Mouse (Mus musculus) urinary bladder, postnatal 0 days (tissue): ENCODE results near the gene Zfp459. TPM values are rescaled to one million over a fixed set of nuclear protein-coding genes. Genes with fewer than 3 reads are reported as not detected.

Source experiments
- polyA plus RNA-seq: library from polyadenylated mRNA; unstranded; fragments of >200 nt; fragmentation: Nextera tagmentation; extraction: Ambion mirVana; gene quantifications from 2 replicates; pipeline ENCODE4 v1.2.1, GENCODE M21; 2015

Gene Zfp459
- 0.48 and 1.3 TPM in 2 replicates for polyA plus RNA-seq

GRCm38 (mm10) chr13:67421207-67421857 lies at the start of gene Zfp459:
Gene Zfp459, minus strand, starts transcription at chr13:67421418.

DNA sequence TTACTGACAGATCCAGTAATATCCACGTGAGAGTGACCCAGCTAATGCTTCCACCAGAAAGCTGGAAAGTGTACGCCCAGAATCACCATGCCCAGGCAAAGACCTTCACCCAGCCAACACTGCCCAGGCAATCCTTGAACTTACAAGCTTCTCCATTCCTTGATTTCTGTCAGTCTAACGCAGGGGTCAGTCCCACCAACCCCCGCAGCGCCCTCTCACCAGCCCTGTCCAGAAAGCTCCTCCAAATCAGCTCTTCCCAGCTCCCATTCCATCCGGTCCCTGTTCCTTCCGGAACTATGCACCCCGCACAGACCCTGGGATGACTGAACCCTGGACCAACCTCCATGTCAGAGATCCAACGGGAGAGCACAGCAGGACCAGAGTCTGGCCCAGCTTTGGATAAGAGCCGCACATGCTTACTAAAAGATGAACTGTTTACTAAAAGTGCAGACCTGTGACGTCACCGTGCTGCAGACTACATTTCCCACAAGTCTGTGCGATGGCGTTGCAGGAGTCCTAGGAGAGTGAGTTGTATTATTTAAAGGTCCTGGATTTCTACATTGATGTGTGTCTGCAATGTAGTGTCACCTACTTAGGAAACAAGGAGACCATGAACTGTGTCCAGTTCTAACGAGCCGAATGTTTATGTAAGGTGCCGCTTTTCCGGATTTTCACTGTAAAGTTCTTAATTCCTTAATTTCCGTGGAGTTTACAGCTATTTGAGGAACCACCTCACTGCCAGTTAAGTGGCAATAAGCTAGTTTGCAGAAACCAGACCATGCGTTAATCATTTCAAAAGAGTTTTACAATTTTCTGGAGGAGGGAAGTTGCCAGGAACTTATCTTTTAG lies 30.2 kb upstream of the Zfp459 start, which contains the start of gene Zfp874a:
Zfp874a (minus strand) TSS at position 453 of the 849 bp plus-strand sequence.

DNA sequence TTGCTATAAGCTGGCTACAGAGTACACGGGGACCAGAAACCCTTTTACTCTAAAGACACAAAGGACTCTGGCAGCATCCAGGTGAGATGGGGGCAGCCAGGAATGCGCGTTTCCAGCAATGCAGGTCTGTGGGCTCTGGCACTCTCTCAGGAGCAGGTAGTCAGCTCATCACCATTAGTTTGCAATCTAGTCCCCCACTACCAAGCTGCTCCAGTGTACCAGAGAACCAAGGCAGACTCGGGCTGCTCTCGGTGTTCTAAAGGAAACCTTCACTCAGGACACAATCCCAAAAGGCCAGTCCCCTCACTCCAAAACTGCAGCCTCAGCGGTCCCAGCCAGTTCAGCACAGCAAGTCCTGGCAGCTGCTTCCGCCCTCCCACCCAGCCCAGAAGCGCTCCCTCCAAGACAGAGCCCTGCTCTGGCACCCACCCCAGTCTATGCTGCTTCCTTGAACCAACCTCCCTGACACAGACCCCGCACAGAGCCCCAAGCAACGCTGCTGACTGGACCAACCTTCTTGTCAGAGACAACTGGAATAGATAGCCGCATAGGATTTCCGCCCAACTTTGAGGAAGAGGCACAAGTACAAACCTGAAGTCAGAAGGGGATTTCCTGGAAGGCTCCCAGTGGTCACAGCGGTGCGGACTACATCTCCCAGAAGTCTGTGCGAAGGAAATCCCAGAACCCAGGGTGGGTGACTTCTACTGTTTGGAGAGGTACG lies 21.9 kb downstream of the Zfp459 start, which contains the start of gene Zfp429:
Zfp429 (minus strand) TSS at position 637 of the 721 bp plus-strand sequence.

GRCm38 (mm10) chr13:67375050-67375911 lies 45.9 kb downstream of the Zfp459 start, which contains the start of the genes Gm28041 and Zfp456:
Gene Gm28041, minus strand, starts transcription at chr13:67375733.
Gene Zfp456, minus strand, starts transcription at chr13:67375810.

DNA sequence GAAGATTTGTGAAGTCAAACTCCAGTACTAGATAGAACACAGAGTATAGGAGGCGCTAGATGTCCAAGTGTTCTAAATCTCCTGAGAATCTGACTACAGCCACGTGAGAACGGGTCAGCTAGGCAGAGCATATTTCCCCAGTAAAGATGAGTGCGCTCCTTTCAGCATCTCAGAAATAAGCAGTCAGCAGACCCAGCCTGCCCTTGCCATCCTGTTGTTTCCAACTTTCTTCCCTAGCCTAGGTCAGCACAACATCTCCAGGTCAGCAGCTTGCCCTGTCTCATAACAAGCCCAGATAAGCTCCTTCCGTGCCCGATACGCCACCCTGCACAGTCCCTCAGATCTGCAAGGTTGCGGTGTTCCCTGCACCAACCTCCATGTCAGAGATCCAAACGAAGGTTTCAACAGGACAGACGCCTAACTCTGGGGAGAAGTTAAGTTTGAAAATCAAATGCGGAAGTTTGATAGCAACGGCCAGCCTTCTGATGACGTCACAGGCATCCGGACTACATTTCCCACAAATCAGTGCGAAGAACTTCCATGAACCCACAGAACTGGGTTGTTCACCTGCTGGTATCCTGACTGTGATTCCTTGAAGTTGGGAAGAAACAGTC lies 61.0 kb downstream of the Zfp459 start, which contains the start of the genes Gm28044 and Zfp953:
Gm28044 (minus strand) TSS at position 406 of the 614 bp plus-strand sequence.
Zfp953 (minus strand) TSS at position 475 of the 614 bp plus-strand sequence.

Other genes starting within 250 kb of the Zfp459 start
- gene Rsl1, start 248.2 kb downstream of the Zfp459 start, polyA plus RNA-seq: 3.3 and 3.8 TPM in 2 replicates
- 0.47 and 0.77 TPM in 2 replicates for gene Zfp455, start 226.9 kb downstream of the Zfp459 start, polyA plus RNA-seq
- gene Zfp458, start 143.0 kb downstream of the Zfp459 start, polyA plus RNA-seq: 0.46 and 1.0 TPM in 2 replicates
- 0.30 TPM in 1 of 2 replicates, not detected in the other for gene Zfp457, start 114.9 kb downstream of the Zfp459 start, polyA plus RNA-seq
- gene Zfp595, start 88.8 kb downstream of the Zfp459 start, polyA plus RNA-seq: 1.1 TPM in 2 replicates
- gene Gm28044, start 60.9 kb downstream of the Zfp459 start, polyA plus RNA-seq: 0.52 TPM in 1 of 2 replicates, not detected in the other
- 0.45 and 0.47 TPM in 2 replicates for gene Zfp953, start 60.8 kb downstream of the Zfp459 start, polyA plus RNA-seq
- 0.22 and 0.26 TPM in 2 replicates for gene Gm28041, start 45.7 kb downstream of the Zfp459 start, polyA plus RNA-seq
- gene Zfp456, start 45.6 kb downstream of the Zfp459 start, polyA plus RNA-seq: 0.43 and 0.44 TPM in 2 replicates
- 3.5 and 3.6 TPM in 2 replicates for gene Zfp429, start 21.6 kb downstream of the Zfp459 start, polyA plus RNA-seq
- gene Zfp874a, start 30.2 kb upstream of the Zfp459 start, polyA plus RNA-seq: 4.8 and 5.0 TPM in 2 replicates
- 1.7 and 1.9 TPM in 2 replicates for gene Zfp874b, start 62.8 kb upstream of the Zfp459 start, polyA plus RNA-seq
- 5.0 and 5.2 TPM in 2 replicates for gene Zfp58, start 79.1 kb upstream of the Zfp459 start, polyA plus RNA-seq
- not detected in 2 replicates for gene Gm26965, start 104.7 kb upstream of the Zfp459 start, polyA plus RNA-seq
- 26.4 and 29.8 TPM in 2 replicates for gene Zfp87, start 104.8 kb upstream of the Zfp459 start, polyA plus RNA-seq
- 4.0 and 5.1 TPM in 2 replicates for gene Zfp748, start 132.4 kb upstream of the Zfp459 start, polyA plus RNA-seq
- 1.7 and 1.9 TPM in 2 replicates for gene Zfp729b, start 188.3 kb upstream of the Zfp459 start, polyA plus RNA-seq
- gene Gm49345, start 216.4 kb upstream of the Zfp459 start, polyA plus RNA-seq: 0.70 TPM in 1 of 2 replicates, not detected in the other
- 1.1 and 1.5 TPM in 2 replicates for gene Zfp729a, start 216.4 kb upstream of the Zfp459 start, polyA plus RNA-seq